Mouse (Mus musculus) hindbrain, embryonic 14.5 days (tissue): ENCODE results near the gene 4930544D05Rik. TPM values are rescaled to one million over a fixed set of nuclear protein-coding genes. Genes with fewer than 3 reads are reported as not detected.

ENCODE experiments used
- ATAC-seq: fragments of 200-750 bp; cut with Nextera tagmentation; 2 replicates; pipeline ENCODE4 v1.8.0; 2017; ENCODE audit warnings: moderate number of reproducible peaks, mild to moderate bottlenecking, moderate TSS enrichment, moderate library complexity; ENCODE audit not compliant: low FRiP score
- DNase-seq: peaks from one replicate; pipeline ENCODE4 v3.0.0-alpha.2; 2015; ENCODE audit warnings: low spot score
- H3K27ac ChIP-seq: fragments of 300-500 bp; sonication (generic); 2 replicates; pipeline ENCODE4 v1.5.1; 2014; ENCODE audit warnings: mild to moderate bottlenecking, moderate library complexity
- H3K27me3 ChIP-seq: fragments of 300-500 bp; sonication (generic); 2 replicates; pipeline ENCODE4 v1.6.1; 2014; ENCODE audit warnings: mild to moderate bottlenecking, low read length, mixed read lengths; ENCODE audit not compliant: control insufficient read depth, insufficient read depth
- H3K36me3 ChIP-seq: fragments of 300-500 bp; sonication (generic); replicated peaks from 2 replicates; pipeline ENCODE4 v1.6.1; 2014; ENCODE audit not compliant: control insufficient read depth, insufficient read depth
- H3K4me1 ChIP-seq: fragments of 300-500 bp; sonication (generic); replicated peaks from 2 replicates; pipeline ENCODE4 v1.6.1; 2014; ENCODE audit warnings: antibody characterized with exemption, low read length, mixed read lengths; ENCODE audit not compliant: control insufficient read depth, insufficient read depth
- H3K4me2 ChIP-seq: fragments of 300-500 bp; sonication (generic); replicated peaks from 2 replicates; pipeline ENCODE4 v1.6.1; 2014; ENCODE audit warnings: mild to moderate bottlenecking, moderate library complexity
- H3K4me3 ChIP-seq: fragments of 300-500 bp; sonication (generic); replicated peaks from 2 replicates; pipeline ENCODE4 v1.5.1; 2014; ENCODE audit warnings: mild to moderate bottlenecking, low read length
- H3K9ac ChIP-seq: fragments of 300-500 bp; sonication (generic); 2 replicates; pipeline ENCODE4 v1.6.1; 2014
- H3K9me3 ChIP-seq: fragments of 300-500 bp; sonication (generic); 2 replicates; pipeline ENCODE4 v1.6.1; 2016; ENCODE audit warnings: low read length; ENCODE audit not compliant: control insufficient read depth
- WGBS: fragments of 180-500 bp; shearing (Covaris S2); extraction: QIAGEN DNeasy Blood & Tissue Kit; methylation state at CpG from one replicate; pipeline ENCODE4 v1.1.7; 2014; 5-methylcytosine and 5-hydroxymethylcytosine counted together
- polyA plus RNA-seq: library from polyadenylated mRNA; unstranded; fragments of >200 nt; fragmentation: Nextera tagmentation; extraction: Ambion mirVana; gene quantifications from 2 replicates; pipeline ENCODE4 v1.2.1, GENCODE M21; 2014

Gene 4930544D05Rik
- polyA plus RNA-seq, 1 experiment from 2014 or later, result not detected

GRCm38 (mm10) chr11:70629557-70629956, 13.9 kb downstream of the 4930544D05Rik start:
- Histone ChIP-seq H3K27me3 (no peaks in the 10 kb centered on the region), H3K4me3 (no peak overlapping the region), H3K4me1 (no peaks in the 10 kb centered on the region), H3K27ac (no peak overlapping the region), H3K9ac (no peak overlapping the region), H3K4me2 (no peak overlapping the region), H3K36me3 (no peaks in the 10 kb centered on the region), H3K9me3 (no peaks in the 10 kb centered on the region)
- ATAC-seq (no peak), DNase-seq (no peak)
- WGBS, result 59% methylated on average over 5 of the region's 5 CpGs

DNA sequence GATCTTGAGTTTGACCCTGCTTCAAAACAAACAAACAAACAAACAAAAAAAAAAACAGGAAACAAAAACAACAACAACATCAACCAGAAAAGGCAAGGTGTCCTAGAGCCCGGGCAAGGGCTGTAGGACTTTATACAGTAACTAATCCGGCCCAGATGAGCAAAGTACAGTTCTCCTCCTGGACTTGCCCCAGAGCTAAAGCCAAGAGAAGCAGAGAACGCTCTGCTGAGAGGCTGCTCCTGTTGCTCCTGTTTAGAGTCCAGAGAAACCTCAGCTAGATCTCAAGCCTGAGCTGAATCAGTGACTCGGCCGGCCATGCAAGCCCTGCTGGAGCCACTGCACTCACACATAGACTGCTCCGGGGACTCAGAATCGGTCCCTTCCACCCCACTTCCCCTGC, 14.5 kb downstream of the 4930544D05Rik start:
- 78% methylated on average over 7 of the region's 7 CpGs for WGBS
- H3K27me3 ChIP-seq, result no peaks in the 10 kb centered on the region
- H3K9me3 ChIP-seq, result no peaks in the 10 kb centered on the region
- no peak overlapping the region for H3K4me3 ChIP-seq
- no peaks in the 10 kb centered on the region for H3K4me1 ChIP-seq
- no peaks in the 10 kb centered on the region for H3K36me3 ChIP-seq
- no peak overlapping the region for H3K9ac ChIP-seq
- ATAC-seq (no peak), DNase-seq (no peak)
- H3K27ac ChIP-seq, result no peak overlapping the region
- no peak overlapping the region for H3K4me2 ChIP-seq

DNA sequence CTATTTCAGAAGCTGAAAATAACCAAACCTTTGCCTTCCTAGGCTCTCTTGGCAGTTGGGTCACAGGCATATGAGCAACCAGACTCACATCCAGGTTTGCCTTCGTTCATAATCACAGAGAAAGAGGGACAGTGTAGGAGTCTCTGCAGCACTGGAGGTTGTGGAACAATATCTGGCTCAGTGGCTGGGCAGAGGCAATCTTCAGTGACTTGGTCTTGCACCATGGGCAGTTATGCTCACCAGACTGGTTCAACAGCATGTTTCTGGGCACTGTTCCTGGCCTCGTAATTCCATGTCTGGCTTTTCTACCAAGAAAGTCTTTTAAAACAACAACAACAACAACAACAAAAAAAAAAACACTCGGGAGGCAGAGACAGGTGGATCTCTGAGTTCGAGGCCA, 20.0 kb downstream of the 4930544D05Rik start:
- H3K4me2 ChIP-seq, result no peak overlapping the region
- no peaks in the 10 kb centered on the region for H3K27me3 ChIP-seq
- H3K9me3 ChIP-seq, result no peaks in the 10 kb centered on the region
- no peak overlapping the region for H3K9ac ChIP-seq
- DNase-seq (no peak), ATAC-seq (no peak)
- H3K36me3 ChIP-seq, result no peaks in the 10 kb centered on the region
- 86% methylated on average over 4 of the region's 4 CpGs for WGBS
- H3K4me1 ChIP-seq, result no peaks in the 10 kb centered on the region
- H3K4me3 ChIP-seq, result no peak overlapping the region
- no peak overlapping the region for H3K27ac ChIP-seq

DNA sequence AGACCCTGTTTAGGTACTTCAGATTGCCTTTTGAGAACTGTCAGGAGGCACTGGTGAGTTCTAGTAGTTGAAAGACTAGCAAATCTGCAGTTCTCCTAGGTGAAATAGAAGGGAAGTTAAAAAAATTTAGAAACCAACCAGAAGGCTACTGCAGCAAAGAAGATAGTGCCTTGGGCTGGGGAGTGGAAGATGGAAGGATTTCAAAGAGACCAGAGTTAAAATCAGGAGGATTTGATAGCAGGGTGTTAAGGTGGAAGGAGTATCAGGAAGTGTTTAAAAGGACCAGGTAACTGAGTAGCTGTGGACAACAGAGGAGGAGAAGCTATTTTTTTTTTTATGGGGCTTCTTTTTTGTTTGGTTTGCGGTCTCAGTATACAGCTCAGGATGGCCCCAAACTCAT, 22.1 kb downstream of the 4930544D05Rik start:
- no peaks in the 10 kb centered on the region for H3K9me3 ChIP-seq
- WGBS, result 100% methylated on average over 1 of the region's 1 CpGs
- peaks cover 3% of the 10 kb centered on the region; the same call in 1 of the 2 replicates for H3K36me3 ChIP-seq
- ATAC-seq (no peak), DNase-seq (no peak)
- H3K4me3 ChIP-seq, result no peak overlapping the region
- no peaks in the 10 kb centered on the region for H3K4me1 ChIP-seq
- H3K4me2 ChIP-seq, result no peak overlapping the region
- no peaks in the 10 kb centered on the region for H3K27me3 ChIP-seq
- H3K27ac ChIP-seq, result no peak overlapping the region
- H3K9ac ChIP-seq, result no peak overlapping the region

DNA sequence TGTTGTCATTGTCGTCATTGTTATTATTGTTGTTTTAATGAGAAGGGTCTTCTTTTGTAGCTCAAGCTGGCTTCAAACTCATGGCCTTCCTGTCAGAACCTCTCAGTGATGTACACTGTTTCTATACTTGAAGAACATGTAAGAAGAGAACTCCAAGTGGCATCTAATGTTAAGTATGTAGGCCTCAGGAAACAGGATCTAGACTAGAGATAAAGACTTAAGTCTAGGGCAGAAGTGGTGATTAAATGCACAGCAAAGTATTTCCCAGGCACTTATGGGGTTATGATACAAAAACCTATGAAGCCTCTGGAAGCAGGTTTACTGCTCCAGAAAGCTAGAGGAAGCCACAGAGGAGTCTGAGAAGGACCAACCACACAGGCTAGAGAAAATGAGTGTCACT, 22.6 kb downstream of the 4930544D05Rik start:
- WGBS, result 95% methylated on average over 1 of the region's 1 CpGs

DNA sequence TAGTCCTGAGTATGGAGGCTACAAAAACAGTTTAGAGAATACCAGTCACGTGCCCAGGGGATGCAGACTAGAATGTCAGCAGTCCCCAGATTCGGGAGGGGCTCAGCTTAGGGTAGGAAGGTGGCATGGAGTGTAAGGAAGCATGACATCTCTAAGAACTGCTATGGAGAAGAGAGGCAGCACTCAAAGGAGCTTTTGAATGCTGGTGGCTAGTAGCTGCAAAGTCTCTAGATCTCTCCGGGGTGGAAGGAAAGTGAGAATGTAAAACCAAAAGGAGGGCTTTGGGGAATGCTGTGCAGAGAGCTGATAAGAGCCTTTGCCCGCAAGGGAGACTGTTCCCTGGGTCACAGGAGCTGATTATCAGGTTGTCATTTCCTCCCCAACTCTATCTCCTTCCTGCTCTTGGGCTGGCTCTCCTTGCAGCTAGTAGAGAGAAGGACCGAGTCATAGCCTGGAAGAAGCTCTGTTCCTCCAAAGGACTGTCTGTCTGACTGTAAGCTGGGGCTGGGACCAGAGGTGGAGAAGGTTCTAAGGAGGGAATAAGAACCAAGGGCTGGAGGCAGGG, 23.1 kb downstream of the 4930544D05Rik start, which contains the start of gene Gp1ba:
TSS of gene Gp1ba (plus strand) at position 409 of the 565 bp plus-strand sequence.
- Histone ChIP-seq H3K36me3 (peaks cover 12% of the 10 kb centered on the region; the same call in 1 of the 2 replicates), H3K4me2 (no peak within 1 kb of the TSS), H3K4me3 (no peak within 1 kb of the TSS), H3K4me1 (no peaks in the 10 kb centered on the region), H3K27ac (no peak within 1 kb of the TSS), H3K27me3 (no peaks in the 10 kb centered on the region), H3K9ac (no peak within 1 kb of the TSS), H3K9me3 (no peaks in the 10 kb centered on the region)
- 53% methylated on average over 5 of the region's 5 CpGs for WGBS
- no peak for ATAC-seq
- DNase-seq, result no peak

More for the DNA sequence above, 22.6 kb downstream of the 4930544D05Rik start:
- no peak overlapping the region for H3K4me3 ChIP-seq
- H3K9me3 ChIP-seq, result no peaks in the 10 kb centered on the region
- H3K36me3 ChIP-seq, result peaks cover 8% of the 10 kb centered on the region; the same call in 1 of the 2 replicates
- DNase-seq, result no peak
- ATAC-seq, result no peak
- no peak overlapping the region for H3K27ac ChIP-seq
- no peaks in the 10 kb centered on the region for H3K4me1 ChIP-seq
- H3K4me2 ChIP-seq, result no peak overlapping the region
- H3K9ac ChIP-seq, result no peak overlapping the region
- H3K27me3 ChIP-seq, result no peaks in the 10 kb centered on the region

- H3K9me3 ChIP-seq, result no peaks in the 10 kb centered on the region
- no peak for DNase-seq
- no peak overlapping the region for H3K4me3 ChIP-seq
- H3K4me2 ChIP-seq, result no peak overlapping the region
- peaks cover 24% of the 10 kb centered on the region for H3K36me3 ChIP-seq
- no peak overlapping the region for H3K27ac ChIP-seq
- no peaks in the 10 kb centered on the region; the same call in 1 of the 2 replicates for H3K4me1 ChIP-seq
- no peak for ATAC-seq
- 81% methylated on average over 8 of the region's 8 CpGs for WGBS
- no peak overlapping the region for H3K9ac ChIP-seq
- no peaks in the 10 kb centered on the region for H3K27me3 ChIP-seq
These were observed 24.3 kb downstream of the 4930544D05Rik start for GRCm38 (mm10) chr11:70639976-70640375.

- Histone ChIP-seq H3K4me3 (no peak overlapping the region), H3K9me3 (no peaks in the 10 kb centered on the region), H3K9ac (no peak overlapping the region), H3K4me2 (no peak overlapping the region), H3K27me3 (no peaks in the 10 kb centered on the region), H3K36me3 (peaks cover 30% of the 10 kb centered on the region), H3K4me1 (peaks cover 12% of the 10 kb centered on the region), H3K27ac (no peak overlapping the region)
- DNase-seq (no peak), ATAC-seq (no peak)
- 86% methylated on average over 7 of the region's 7 CpGs for WGBS
These were observed 25.6 kb downstream of the 4930544D05Rik start for GRCm38 (mm10) chr11:70641241-70641640.

- ATAC-seq (no peak), DNase-seq (no peak)
- Histone ChIP-seq H3K9ac (no peak overlapping the region), H3K9me3 (no peaks in the 10 kb centered on the region), H3K27ac (no peak overlapping the region), H3K4me3 (no peak overlapping the region), H3K36me3 (peaks cover 30% of the 10 kb centered on the region), H3K27me3 (no peaks in the 10 kb centered on the region), H3K4me2 (no peak overlapping the region), H3K4me1 (peaks cover 17% of the 10 kb centered on the region)
- 96% methylated on average over 6 of the region's 6 CpGs for WGBS
These were observed 27.4 kb downstream of the 4930544D05Rik start for GRCm38 (mm10) chr11:70643051-70643450.
